Mouse (Mus musculus) intestine, embryonic 14.5 days (tissue): ENCODE data around the gene Fos. TPM values are rescaled to one million over a fixed set of nuclear protein-coding genes. Genes with fewer than 3 reads are reported as not detected.

Experiments
- ATAC-seq: fragments of 200-750 bp; cut with Nextera tagmentation; replicated peaks from 2 replicates; pipeline ENCODE4 v1.8.0; 2017; ENCODE audit warnings: low read depth, moderate number of reproducible peaks, moderate TSS enrichment, moderate library complexity; ENCODE audit not compliant: low FRiP score, low TSS enrichment
- DNase-seq: peaks from one replicate; pipeline ENCODE4 v3.0.0-alpha.2; 2018; ENCODE audit warnings: low spot score
- H3K27ac ChIP-seq: fragments of 300-500 bp; sonication (generic); 2 replicates; pipeline ENCODE4 v1.5.1; 2014; ENCODE audit warnings: low read depth, mild to moderate bottlenecking, control low read depth
- H3K27me3 ChIP-seq: fragments of 300-500 bp; sonication (generic); replicated peaks from 2 replicates; pipeline ENCODE4 v1.6.1; 2014; ENCODE audit warnings: low read length, control low read depth; ENCODE audit not compliant: control insufficient read depth, insufficient read depth
- H3K36me3 ChIP-seq: fragments of 300-500 bp; sonication (generic); 2 replicates; pipeline ENCODE4 v1.6.1; 2014; ENCODE audit warnings: low read length, control low read depth; ENCODE audit not compliant: control insufficient read depth, insufficient read depth
- H3K4me1 ChIP-seq: fragments of 300-500 bp; sonication (generic); replicated peaks from 2 replicates; pipeline ENCODE4 v1.6.1; 2014; ENCODE audit warnings: low read length, control low read depth, mixed read lengths; ENCODE audit not compliant: control insufficient read depth, insufficient read depth
- H3K4me2 ChIP-seq: fragments of 300-500 bp; sonication (generic); 2 replicates; pipeline ENCODE4 v1.6.1; 2014; ENCODE audit warnings: low read length
- H3K4me3 ChIP-seq: fragments of 300-500 bp; sonication (generic); 2 replicates; pipeline ENCODE4 v1.5.1; 2014; ENCODE audit warnings: low read depth, low read length, control low read depth, mixed read lengths
- H3K9ac ChIP-seq: fragments of 300-500 bp; sonication (generic); 2 replicates; pipeline ENCODE4 v1.6.1; 2014; ENCODE audit warnings: mild to moderate bottlenecking, low read length
- H3K9me3 ChIP-seq: fragments of 300-500 bp; sonication (generic); 2 replicates; pipeline ENCODE4 v1.6.1; 2016; ENCODE audit warnings: low read length, control low read depth; ENCODE audit not compliant: control insufficient read depth
- WGBS: fragments of 180-500 bp; shearing (Covaris S2); extraction: QIAGEN DNeasy Blood & Tissue Kit; methylation state at CpG from one replicate; pipeline ENCODE4 v1.1.7; 2014; 5-methylcytosine and 5-hydroxymethylcytosine counted together
- polyA plus RNA-seq: library from polyadenylated mRNA; unstranded; fragments of >200 nt; fragmentation: Nextera tagmentation; extraction: Ambion mirVana; gene quantifications from 2 replicates; pipeline ENCODE4 v1.2.1, GENCODE M21; 2014

Fos gene
- polyA plus RNA-seq, 1 experiment from 2014 or later, result 2.7 TPM

- ATAC-seq, result peak; percentile 97
- Histone ChIP-seq H3K36me3 (no peaks in the 10 kb centered on the region), H3K4me1 (peaks cover 26% of the 10 kb centered on the region), H3K4me2 (peak overlapping the region; percentile 90), H3K9me3 (no peaks in the 10 kb centered on the region), H3K9ac (peak overlapping the region; percentile 82), H3K27ac (peak overlapping the region; percentile 98), H3K27me3 (no peaks in the 10 kb centered on the region), H3K4me3 (peak overlapping the region; percentile 51)
- WGBS, result under 1% methylated on average over 44 of the region's 44 CpGs
- peak; percentile 98 for DNase-seq
Measured at GRCm38 (mm10) chr12:85455065-85456058, 18.3 kb upstream of the Fos start.

- H3K4me1 ChIP-seq, result peaks cover 26% of the 10 kb centered on the region
- 55% methylated on average over 4 of the region's 4 CpGs for WGBS
Measured at GRCm38 (mm10) chr12:85456276-85456675, 17.4 kb upstream of the Fos start.

DNA sequence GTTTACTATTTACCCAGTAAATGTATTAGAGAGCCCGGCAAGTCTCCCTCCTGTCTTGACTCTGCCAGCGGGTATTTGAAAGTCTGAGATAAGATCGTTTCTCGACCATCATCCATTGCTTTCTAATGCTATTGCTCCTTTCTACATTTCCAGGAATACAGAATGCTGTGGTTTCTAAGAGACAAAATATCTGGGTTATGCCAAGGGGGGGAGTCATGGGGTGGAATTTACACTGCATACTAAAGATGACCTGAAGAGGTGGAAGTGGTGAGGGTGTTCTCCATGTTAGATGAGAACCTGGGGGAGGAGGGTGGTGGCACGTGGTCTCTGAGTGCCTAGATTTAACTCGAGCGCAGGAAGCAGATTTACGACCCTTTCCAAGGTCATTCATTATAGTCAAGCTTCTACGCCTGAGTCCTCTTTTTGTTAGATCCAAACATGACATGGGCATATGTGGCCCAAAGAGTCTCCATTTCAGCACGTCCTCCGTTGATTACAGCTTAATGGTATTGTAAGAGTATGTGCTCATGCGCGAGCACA lies 16.7 kb upstream of the Fos start:
- no peak overlapping the region for H3K27ac ChIP-seq
- no peak for DNase-seq
- H3K36me3 ChIP-seq, result no peaks in the 10 kb centered on the region
- no peaks in the 10 kb centered on the region for H3K9me3 ChIP-seq
- no peak overlapping the region for H3K4me2 ChIP-seq
- ATAC-seq, result no peak
- no peak overlapping the region for H3K9ac ChIP-seq
- no peak overlapping the region for H3K4me3 ChIP-seq
- H3K27me3 ChIP-seq, result no peaks in the 10 kb centered on the region
- peaks cover 29% of the 10 kb centered on the region for H3K4me1 ChIP-seq
- WGBS, result 38% methylated on average over 13 of the region's 13 CpGs

More at GRCm38 (mm10) chr12:85456276-85456675, 17.4 kb upstream of the Fos start:
- H3K4me3 ChIP-seq, result no peak overlapping the region
- no peak overlapping the region; the same call in 1 of the 2 replicates for H3K9ac ChIP-seq
- no peaks in the 10 kb centered on the region for H3K36me3 ChIP-seq
- DNase-seq (no peak), ATAC-seq (no peak)
- no peaks in the 10 kb centered on the region for H3K9me3 ChIP-seq
- peak overlapping the region; percentile 98; the same call in 1 of the 2 replicates for H3K27ac ChIP-seq
- 0 out of 2 replicates have a peak overlapping the region, but pooled peaks have one; percentile 90 for H3K4me2 ChIP-seq
- no peaks in the 10 kb centered on the region for H3K27me3 ChIP-seq

DNA sequence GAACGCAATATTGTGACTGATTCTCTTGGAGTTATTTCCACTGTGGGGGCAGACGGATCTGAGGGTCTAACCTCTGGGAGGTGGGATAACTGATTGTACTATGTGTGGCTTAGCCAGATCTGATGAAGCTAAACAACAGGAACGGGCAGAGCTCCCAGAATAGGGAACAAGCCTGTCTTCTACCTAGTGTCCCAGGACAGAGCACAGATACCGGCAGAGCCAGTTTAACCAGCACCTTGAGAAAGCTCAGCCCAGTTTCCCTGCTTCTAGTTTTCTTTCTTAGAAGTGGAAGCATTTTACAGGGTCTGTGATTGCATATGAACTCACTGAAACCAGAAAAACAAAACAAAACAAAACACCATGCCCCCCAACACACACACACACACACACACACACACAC lies 13.9 kb upstream of the Fos start:
- no peaks in the 10 kb centered on the region for H3K27me3 ChIP-seq
- WGBS, result 54% methylated on average over 4 of the region's 4 CpGs
- H3K4me2 ChIP-seq, result no peak overlapping the region
- H3K9me3 ChIP-seq, result no peaks in the 10 kb centered on the region
- H3K9ac ChIP-seq, result no peak overlapping the region
- DNase-seq (no peak), ATAC-seq (no peak)
- H3K4me1 ChIP-seq, result peaks cover 31% of the 10 kb centered on the region
- no peak overlapping the region for H3K4me3 ChIP-seq
- no peaks in the 10 kb centered on the region for H3K36me3 ChIP-seq
- H3K27ac ChIP-seq, result no peak overlapping the region

DNA sequence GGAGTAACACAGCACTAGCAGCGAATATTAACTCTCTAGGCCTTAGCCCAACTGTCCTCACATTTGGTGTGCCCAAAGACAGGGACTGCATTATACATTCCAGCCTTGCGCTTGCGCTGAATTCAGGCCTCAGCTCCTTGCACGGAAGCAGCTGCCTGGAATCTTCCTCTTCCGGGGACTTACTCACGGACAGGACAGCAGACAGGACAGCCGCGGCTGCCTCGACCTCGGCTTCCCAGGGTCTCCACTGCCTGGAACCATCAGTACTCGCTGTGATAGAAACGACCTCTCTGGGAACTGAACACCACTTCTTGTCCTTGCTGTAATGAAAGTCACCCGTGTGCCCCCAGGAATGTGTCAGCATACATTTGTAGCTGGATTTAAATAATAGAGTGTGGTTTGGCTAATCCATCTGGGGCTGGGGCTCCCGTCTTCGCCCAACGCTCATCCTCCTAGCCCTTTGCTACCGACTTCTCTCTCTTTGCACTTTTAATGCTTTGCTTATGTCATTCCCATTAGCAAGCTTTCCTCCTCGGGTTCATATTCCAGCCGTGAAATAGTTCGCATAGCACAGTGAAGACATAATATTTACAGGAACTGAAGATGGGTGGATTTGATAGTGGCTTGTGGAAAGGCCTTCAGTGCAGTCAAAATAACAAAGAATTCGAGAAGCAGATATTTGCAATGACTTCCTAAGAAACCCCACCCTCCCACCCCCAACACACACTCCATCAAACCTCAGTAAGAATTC lies 11.6 kb upstream of the Fos start:
- H3K36me3 ChIP-seq, result no peaks in the 10 kb centered on the region
- no peaks in the 10 kb centered on the region for H3K27me3 ChIP-seq
- H3K9me3 ChIP-seq, result no peaks in the 10 kb centered on the region
- ATAC-seq (no peak), DNase-seq (no peak)
- peaks cover 19% of the 10 kb centered on the region for H3K4me1 ChIP-seq
- 39% methylated on average over 21 of the region's 21 CpGs for WGBS
- peak overlapping the region; percentile 28; the same call in 1 of the 2 replicates for H3K4me2 ChIP-seq
- peak overlapping the region; percentile 13; the same call in 1 of the 2 replicates for H3K9ac ChIP-seq
- H3K27ac ChIP-seq, result peak overlapping the region; percentile 70
- no peak overlapping the region for H3K4me3 ChIP-seq

- no peaks in the 10 kb centered on the region for H3K9me3 ChIP-seq
- 46% methylated on average over 7 of the region's 7 CpGs for WGBS
- H3K27ac ChIP-seq, result peak overlapping the region; percentile 70
- H3K4me2 ChIP-seq, result no peak overlapping the region
- H3K4me3 ChIP-seq, result no peak overlapping the region
- H3K4me1 ChIP-seq, result peaks cover 16% of the 10 kb centered on the region
- H3K9ac ChIP-seq, result no peak overlapping the region
- DNase-seq, result no peak
- H3K36me3 ChIP-seq, result no peaks in the 10 kb centered on the region
- no peak for ATAC-seq
- no peaks in the 10 kb centered on the region for H3K27me3 ChIP-seq
Measured at GRCm38 (mm10) chr12:85462802-85463201, 10.9 kb upstream of the Fos start.

GRCm38 (mm10) chr12:85464431-85464830 lies 9.3 kb upstream of the Fos start:
- no peaks in the 10 kb centered on the region for H3K36me3 ChIP-seq
- peaks cover 16% of the 10 kb centered on the region for H3K4me1 ChIP-seq
- H3K27me3 ChIP-seq, result no peaks in the 10 kb centered on the region
- 79% methylated on average over 5 of the region's 5 CpGs for WGBS
- no peak overlapping the region for H3K27ac ChIP-seq
- ATAC-seq (no peak), DNase-seq (no peak)
- H3K4me3 ChIP-seq, result no peak overlapping the region
- no peak overlapping the region for H3K4me2 ChIP-seq
- H3K9ac ChIP-seq, result no peak overlapping the region
- H3K9me3 ChIP-seq, result no peaks in the 10 kb centered on the region

- H3K36me3 ChIP-seq, result no peaks in the 10 kb centered on the region
- DNase-seq, result no peak
- no peak for ATAC-seq
- H3K4me3 ChIP-seq, result no peak overlapping the region
- WGBS, result 63% methylated on average over 3 of the region's 3 CpGs
- H3K4me1 ChIP-seq, result peaks cover 16% of the 10 kb centered on the region
- no peaks in the 10 kb centered on the region for H3K9me3 ChIP-seq
- H3K4me2 ChIP-seq, result no peak overlapping the region
- no peak overlapping the region for H3K9ac ChIP-seq
- H3K27me3 ChIP-seq, result no peaks in the 10 kb centered on the region
- no peak overlapping the region for H3K27ac ChIP-seq
Measured at GRCm38 (mm10) chr12:85464902-85465301, 8.8 kb upstream of the Fos start.
